Mouse (Mus musculus) megakaryocyte, embryonic 14.5 days (primary cell): ENCODE data around the gene Ctnnbip1. TPM values are rescaled to one million over a fixed set of nuclear protein-coding genes. Genes with fewer than 3 reads are reported as not detected.

ENCODE experiments used
- H3K27me3 ChIP-seq: replicated peaks from 2 replicates; pipeline ENCODE3; 2012; ENCODE audit warnings: inconsistent platforms
- H3K36me3 ChIP-seq: replicated peaks from 2 replicates; pipeline ENCODE3; 2012; ENCODE audit warnings: low read length, inconsistent platforms, mixed read lengths
- H3K4me1 ChIP-seq: 2 replicates; pipeline ENCODE4 v1.6.1; 2012; ENCODE audit warnings: inconsistent platforms
- H3K4me3 ChIP-seq: replicated peaks from 2 replicates; pipeline ENCODE3; 2012; ENCODE audit warnings: moderate library complexity, mild to moderate bottlenecking, inconsistent platforms
- H3K9me3 ChIP-seq: 2 replicates; pipeline ENCODE4 v1.6.1; 2012; ENCODE audit warnings: inconsistent platforms
- FLI1 ChIP-seq: IDR thresholded peaks from 2 replicates; pipeline ENCODE4 v1.6.1; 2012; ENCODE audit warnings: low read length, inconsistent platforms, mixed read lengths
- GATA1 ChIP-seq: IDR thresholded peaks from 3 replicates; pipeline ENCODE4 v1.6.1; 2012; ENCODE audit warnings: mixed read lengths, low read length, inconsistent platforms, borderline replicate concordance
- polyA plus RNA-seq: library from polyadenylated mRNA; stranded (reverse); fragments of >175 nt; gene quantifications from 2 replicates; pipeline ENCODE4 v1.2.3, GENCODE M21; 2012; ENCODE audit warnings: low replicate concordance; ENCODE audit not compliant: insufficient read depth

Ctnnbip1 gene
- 1.0 and 14.5 TPM in 2 replicates for polyA plus RNA-seq

DNA sequence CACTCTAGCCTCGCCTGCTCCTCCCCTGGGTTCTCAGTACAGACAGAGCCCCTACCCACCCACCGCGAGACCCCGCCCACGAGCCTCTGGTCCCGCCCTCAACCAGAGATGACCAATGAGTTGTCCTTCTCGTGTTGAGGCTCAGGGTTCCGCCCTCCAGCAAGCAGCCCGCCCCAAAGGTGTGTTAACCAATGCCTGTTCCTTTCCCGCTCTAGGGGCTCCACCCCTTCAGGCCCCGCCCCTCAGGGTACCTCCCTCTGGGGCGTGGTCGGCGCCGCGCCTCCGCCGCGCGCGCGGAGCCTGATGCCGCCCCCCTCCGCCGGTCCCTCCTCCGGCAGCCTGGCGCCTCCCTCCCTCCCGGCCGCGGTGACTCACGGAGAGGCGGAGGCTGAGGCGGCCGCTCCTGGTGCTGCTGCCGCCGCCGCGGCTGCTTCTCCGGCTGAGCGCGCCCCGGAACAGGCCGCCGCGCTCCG, at the start of gene Ctnnbip1:
Gene Ctnnbip1 (plus strand): TSS at position 369 of the 473 bp plus-strand sequence.
- peaks cover 6% of the 10 kb centered on the region; the same call in 1 of the 2 replicates for H3K9me3 ChIP-seq
- H3K4me3 ChIP-seq = peak within 1 kb of the TSS; percentile 92
- TF ChIP-seq FLI1 (no peak), GATA1 (no peak)
- no peaks in the 10 kb centered on the region for H3K36me3 ChIP-seq
- peaks cover 44% of the 10 kb centered on the region for H3K4me1 ChIP-seq
- H3K27me3 ChIP-seq = peaks cover 22% of the 10 kb centered on the region

DNA sequence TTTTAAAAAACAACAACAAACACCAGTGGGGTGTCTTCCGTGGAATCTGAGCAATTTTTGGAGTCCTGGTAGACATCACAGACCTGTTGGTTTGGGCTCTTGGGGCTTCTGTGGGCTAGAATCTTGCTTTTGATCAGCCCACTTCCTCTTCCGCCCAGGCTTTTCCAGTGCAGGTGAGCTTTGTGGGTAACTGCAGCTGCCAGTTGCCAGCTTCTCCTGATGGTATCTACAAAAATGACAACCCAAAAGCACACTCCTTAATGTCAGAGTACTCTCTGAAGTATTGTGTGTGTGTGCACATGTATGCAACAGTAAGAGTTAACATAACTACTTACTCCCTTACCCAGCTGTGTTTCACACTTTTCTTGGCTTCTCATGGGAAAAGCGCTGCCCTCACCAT, 48.5 kb upstream of the Ctnnbip1 start:
- Histone ChIP-seq H3K27me3 (peaks cover 5% of the 10 kb centered on the region), H3K9me3 (peaks cover 5% of the 10 kb centered on the region; the same call in 1 of the 2 replicates), H3K4me3 (no peak overlapping the region), H3K36me3 (peaks cover 61% of the 10 kb centered on the region), H3K4me1 (no peaks in the 10 kb centered on the region)
- TF ChIP-seq FLI1 (no peak), GATA1 (no peak)

DNA sequence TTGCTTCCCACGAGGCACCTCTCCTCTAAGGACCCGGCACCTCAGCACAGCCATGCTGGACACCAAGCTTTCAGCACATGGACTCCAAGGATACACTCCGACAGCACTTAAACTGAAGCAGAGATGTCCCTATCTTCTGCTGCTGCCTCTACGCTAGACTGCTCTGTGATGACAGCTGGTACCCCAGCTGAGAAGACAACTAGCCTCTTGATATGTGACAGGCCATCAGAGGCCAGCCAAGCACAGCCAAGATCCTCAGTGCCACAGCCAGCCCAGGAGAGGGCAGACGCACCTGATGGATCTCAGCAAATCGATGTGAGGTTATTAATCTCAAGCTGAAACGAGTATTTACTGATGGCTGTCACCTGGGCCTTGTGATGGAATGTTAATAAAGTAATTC, 42.9 kb upstream of the Ctnnbip1 start:
- TF ChIP-seq GATA1 (no peak), FLI1 (no peak)
- Histone ChIP-seq H3K4me1 (peaks cover 3% of the 10 kb centered on the region; the same call in 1 of the 2 replicates), H3K4me3 (no peak overlapping the region), H3K9me3 (peaks cover 5% of the 10 kb centered on the region; the same call in 1 of the 2 replicates), H3K36me3 (peaks cover 48% of the 10 kb centered on the region), H3K27me3 (peaks cover 6% of the 10 kb centered on the region)

DNA sequence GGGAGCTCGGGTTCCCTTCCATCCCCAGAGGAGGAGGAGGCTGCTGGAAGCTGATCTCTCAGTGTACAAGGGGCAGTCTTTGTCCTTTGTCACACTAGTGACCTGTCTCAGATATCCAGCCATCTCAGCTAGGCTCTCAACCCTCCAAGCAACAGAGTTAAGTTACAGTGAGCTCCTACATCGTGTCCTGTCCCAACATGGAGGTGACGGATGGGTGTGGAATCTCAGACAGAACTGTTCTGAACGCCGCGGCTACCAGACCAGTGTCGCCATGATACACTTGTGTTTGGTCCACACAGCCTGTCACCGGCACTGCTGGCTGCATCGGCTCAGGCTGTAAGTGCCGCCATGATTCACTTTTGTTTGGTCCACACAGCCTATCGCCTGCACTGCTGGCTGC, 41.0 kb upstream of the Ctnnbip1 start, which contains the start of gene Tmem274:
Gene Tmem274 (plus strand): TSS at position 301 of the 400 bp plus-strand sequence.
- peaks cover 39% of the 10 kb centered on the region for H3K36me3 ChIP-seq
- H3K27me3 ChIP-seq = peaks cover 6% of the 10 kb centered on the region
- H3K4me3 ChIP-seq = no peak within 1 kb of the TSS
- H3K4me1 ChIP-seq = peaks cover 3% of the 10 kb centered on the region; the same call in 1 of the 2 replicates
- H3K9me3 ChIP-seq = peaks cover 5% of the 10 kb centered on the region; the same call in 1 of the 2 replicates
- TF ChIP-seq GATA1 = no peak
- no peak for TF ChIP-seq FLI1

DNA sequence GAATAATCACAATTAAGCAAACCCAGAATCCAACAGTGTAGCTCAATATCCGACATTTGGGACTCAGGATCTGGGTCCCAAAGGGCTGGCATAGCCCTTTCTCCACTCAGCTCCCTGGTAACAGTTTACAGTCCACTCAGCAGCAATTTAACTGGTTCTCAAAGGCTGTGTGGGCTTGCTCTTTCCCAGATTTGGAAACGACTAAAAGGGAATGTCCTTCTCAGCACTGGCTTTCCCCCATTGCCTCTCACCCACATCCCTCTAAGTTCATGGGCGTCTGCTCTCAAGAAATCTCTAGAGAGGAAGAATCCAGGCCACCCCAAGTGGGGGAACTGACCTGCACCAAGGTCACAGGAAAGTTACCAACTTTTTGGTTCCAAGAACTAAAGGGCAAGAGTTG, 33.5 kb upstream of the Ctnnbip1 start:
- H3K4me1 ChIP-seq = peaks cover 33% of the 10 kb centered on the region
- H3K27me3 ChIP-seq = no peaks in the 10 kb centered on the region
- TF ChIP-seq GATA1 (no peak), FLI1 (no peak)
- H3K4me3 ChIP-seq = peak overlapping the region; percentile 98
- peaks cover 34% of the 10 kb centered on the region for H3K36me3 ChIP-seq
- H3K9me3 ChIP-seq = no peaks in the 10 kb centered on the region

DNA sequence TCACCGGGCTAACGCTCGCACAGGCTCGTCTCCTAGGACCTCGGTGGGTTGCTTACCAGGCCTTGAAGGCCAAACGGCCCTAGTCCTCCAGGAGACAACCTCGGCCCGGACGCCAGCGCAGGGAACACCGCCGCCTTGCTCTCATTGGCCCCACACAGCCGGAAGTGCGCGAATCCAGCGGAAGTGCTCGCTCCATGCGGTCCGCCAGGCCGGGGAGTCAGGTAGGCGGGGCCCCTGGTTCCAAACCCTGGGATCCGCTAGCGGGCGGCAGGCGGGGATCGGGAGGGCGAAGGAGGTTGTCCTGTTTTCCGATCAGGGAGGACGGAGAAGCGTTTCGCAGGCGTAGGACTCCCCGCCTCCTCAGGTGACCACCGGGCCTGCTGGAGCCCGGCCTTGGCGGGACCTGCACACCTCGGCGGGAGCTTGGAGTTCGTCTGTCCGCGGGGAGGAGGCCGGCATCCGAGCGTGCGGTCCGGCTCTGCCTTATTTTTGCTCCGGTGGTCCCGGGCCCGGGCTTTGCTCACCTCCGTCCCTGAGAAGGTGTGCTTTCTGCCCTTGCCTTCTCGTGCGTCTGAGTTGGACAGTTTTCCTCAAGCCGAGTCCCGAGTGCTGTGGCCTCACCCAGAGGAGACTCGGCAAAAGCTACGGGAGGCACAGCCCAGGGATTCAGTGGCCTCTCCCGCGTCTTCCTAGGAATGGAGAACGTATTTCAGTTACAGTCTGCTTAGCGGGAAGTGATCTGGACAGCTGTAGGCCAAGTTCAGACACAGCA, 32.8 kb upstream of the Ctnnbip1 start, which contains the start of the genes Nmnat1 and Lzic:
Gene Nmnat1 (minus strand): TSS at position 150 of the 772 bp plus-strand sequence.
Gene Lzic (plus strand): TSS at position 177 of the 772 bp plus-strand sequence.
- H3K4me1 ChIP-seq = peaks cover 33% of the 10 kb centered on the region
- no peaks in the 10 kb centered on the region for H3K27me3 ChIP-seq
- peaks cover 40% of the 10 kb centered on the region for H3K36me3 ChIP-seq
- TF ChIP-seq GATA1 = no peak
- TF ChIP-seq FLI1 = peak; percentile 55; the same call in 1 of the 2 replicates
- H3K9me3 ChIP-seq = no peaks in the 10 kb centered on the region
- H3K4me3 ChIP-seq = peak within 1 kb of the TSS; percentile 98

DNA sequence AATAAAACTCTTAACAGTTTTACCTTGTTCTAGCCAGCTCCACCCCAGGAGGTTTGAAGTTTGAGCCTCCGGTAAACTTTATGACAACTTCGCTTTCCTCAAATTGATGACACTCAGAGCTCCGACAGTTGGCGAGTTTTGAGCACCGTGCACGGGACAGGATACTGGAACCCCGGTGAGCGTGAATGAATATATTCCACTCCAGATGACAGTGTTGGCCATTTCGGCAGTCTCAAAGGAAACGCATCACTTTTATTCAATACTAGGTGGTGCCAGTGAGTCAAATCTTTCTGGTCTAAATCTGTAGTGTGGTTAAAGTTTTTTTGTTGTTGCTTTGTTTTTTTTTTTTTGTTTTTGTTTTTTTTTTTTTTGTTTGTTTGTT, 32.2 kb upstream of the Ctnnbip1 start:
- no peak for TF ChIP-seq GATA1
- no peak for TF ChIP-seq FLI1
- Histone ChIP-seq H3K4me3 (peak overlapping the region; percentile 98), H3K9me3 (no peaks in the 10 kb centered on the region), H3K27me3 (no peaks in the 10 kb centered on the region), H3K36me3 (peaks cover 41% of the 10 kb centered on the region), H3K4me1 (peaks cover 33% of the 10 kb centered on the region)

DNA sequence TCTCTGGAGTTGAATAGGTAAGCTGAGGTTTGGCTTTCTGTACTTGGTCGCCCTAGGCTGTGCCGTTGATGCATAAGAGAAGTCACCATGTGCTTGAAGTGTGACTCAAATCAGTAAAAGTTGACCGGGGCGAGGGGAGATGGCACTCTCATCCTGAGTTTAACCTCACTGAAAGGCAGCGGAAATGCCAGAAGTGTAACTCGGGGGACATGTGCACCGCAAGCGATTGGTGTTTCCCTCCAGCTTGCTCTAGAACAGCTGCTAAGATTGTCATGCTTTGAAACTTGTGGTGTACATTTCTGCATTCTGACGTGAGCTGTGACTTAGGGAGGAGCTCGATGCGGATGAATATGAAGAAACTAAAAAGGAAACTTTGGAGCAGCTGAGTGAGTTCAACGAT, 30.3 kb upstream of the Ctnnbip1 start:
- Histone ChIP-seq H3K4me1 (peaks cover 28% of the 10 kb centered on the region), H3K36me3 (peaks cover 58% of the 10 kb centered on the region), H3K4me3 (no peak overlapping the region), H3K9me3 (no peaks in the 10 kb centered on the region), H3K27me3 (no peaks in the 10 kb centered on the region)
- TF ChIP-seq FLI1 (no peak), GATA1 (no peak)

DNA sequence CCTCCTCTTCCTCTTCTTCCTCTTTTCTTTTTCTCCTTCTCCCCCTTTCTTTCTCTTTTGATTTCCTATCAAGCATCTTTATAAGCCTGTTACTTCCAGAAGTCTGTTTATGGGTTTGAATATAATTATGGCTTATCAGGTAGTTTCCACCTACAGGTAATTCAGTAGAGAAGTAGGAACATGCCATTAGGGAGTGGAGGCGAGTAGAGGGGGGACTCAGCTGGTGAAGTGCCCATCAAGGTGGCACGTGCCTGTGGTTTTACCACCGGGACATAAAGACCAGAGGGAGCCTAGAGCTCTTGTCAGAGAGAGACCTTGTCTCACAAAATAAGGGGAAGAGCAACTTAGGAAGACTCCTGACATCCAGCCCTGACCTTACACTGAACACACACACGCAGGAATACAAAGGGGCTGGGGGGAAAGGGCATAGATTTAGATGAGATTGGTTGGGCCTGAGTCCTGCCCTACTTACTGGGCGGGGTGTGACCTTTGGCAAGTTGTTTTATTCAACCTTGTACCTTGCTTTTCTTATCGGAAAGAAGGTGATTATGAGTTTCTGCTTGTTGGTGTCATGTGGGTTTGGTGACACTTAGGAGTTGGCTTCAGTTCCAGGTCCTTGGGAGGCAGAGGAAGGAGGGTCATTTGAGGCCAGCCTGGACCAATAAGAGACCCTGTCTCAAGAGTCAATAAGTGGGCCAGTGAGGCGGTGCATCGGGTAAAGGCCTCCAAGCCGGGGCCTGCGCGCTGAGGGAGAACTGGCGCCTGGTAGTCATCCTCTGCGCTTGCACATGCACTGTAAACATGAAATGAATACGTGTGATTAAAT, 28.4 kb upstream of the Ctnnbip1 start:
- peaks cover 76% of the 10 kb centered on the region for H3K36me3 ChIP-seq
- H3K9me3 ChIP-seq = no peaks in the 10 kb centered on the region
- H3K4me3 ChIP-seq = no peak overlapping the region
- peaks cover 13% of the 10 kb centered on the region for H3K4me1 ChIP-seq
- no peaks in the 10 kb centered on the region for H3K27me3 ChIP-seq
- no peak for TF ChIP-seq FLI1
- TF ChIP-seq GATA1 = no peak

DNA sequence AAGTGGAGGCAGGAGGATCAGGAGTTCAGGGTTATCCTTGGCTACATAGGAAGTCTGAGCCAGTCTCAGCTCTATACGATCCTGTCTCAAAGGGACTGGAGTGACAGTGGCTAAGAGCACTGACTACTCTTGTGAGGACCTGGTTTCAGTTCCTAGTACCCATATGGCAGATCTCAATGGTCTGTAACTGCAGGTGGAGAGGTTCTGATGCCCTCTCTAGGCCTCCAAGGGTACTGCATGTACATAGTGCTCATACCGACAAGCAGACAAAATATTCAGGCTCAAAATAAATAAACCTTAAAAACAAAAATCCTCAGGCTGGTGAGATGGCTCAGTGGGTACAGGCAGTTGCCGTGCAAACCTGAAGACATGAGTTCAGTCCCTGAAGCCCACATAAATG, 26.9 kb upstream of the Ctnnbip1 start:
- Histone ChIP-seq H3K4me3 (no peak overlapping the region), H3K9me3 (no peaks in the 10 kb centered on the region), H3K36me3 (peaks cover 89% of the 10 kb centered on the region), H3K27me3 (no peaks in the 10 kb centered on the region), H3K4me1 (peaks cover 16% of the 10 kb centered on the region)
- no peak for TF ChIP-seq FLI1
- no peak for TF ChIP-seq GATA1
